In genomic region chr11:50290486-50291225, GRCm38 (mm10) we compare ENCODE assay signal across 8 mouse cellular contexts. TPM values are rescaled to one million over a fixed set of nuclear protein-coding genes. Genes with fewer than 3 reads are reported as not detected.
DNase-seq lines count a peak whose midpoint lies in the region; ATAC-seq and TF ChIP-seq lines count a peak whose summit lies in the region.

No protein-coding gene starts in this region.

- peak overlapping the region; percentile 94 for H3K4me3 ChIP-seq in heart, embryonic 10.5 days
- peak overlapping the region; percentile 92 for H3K4me3 ChIP-seq in heart, postnatal 0 days (ENCODE audit: low read depth, low read length)
- peak overlapping the region; percentile 99 for H3K4me3 ChIP-seq in liver, embryonic 15.5 days (replicated peaks)

- no peak for DNase-seq in heart, embryonic 10.5 days (ENCODE audit: low spot score)
- no peak for DNase-seq in heart, postnatal 4 days
- peak; percentile 48 for DNase-seq in Muller cell, postnatal 12 days (ENCODE audit: inconsistent ontology term)
- DNase-seq in heart, postnatal 0 days (ENCODE audit: low spot score): no peak
- no peak for DNase-seq in B cell, adult 2 months

- H3K9me3 ChIP-seq in heart, embryonic 10.5 days: no peaks in the 10 kb centered on the region
- H3K9me3 ChIP-seq in heart, postnatal 0 days (replicated peaks; ENCODE audit: control insufficient read depth, low read length): no peaks in the 10 kb centered on the region
- H3K9me3 ChIP-seq in liver, embryonic 15.5 days (replicated peaks): no peaks in the 10 kb centered on the region

- TF ChIP-seq EP300 in heart, postnatal 0 days (IDR thresholded peaks at IDR 0.05; ENCODE audit: low read depth): no peak

- H3K4me2 ChIP-seq in heart, postnatal 0 days (ENCODE audit: low read depth, low read length): peak overlapping the region; percentile 67
- peak overlapping the region; percentile 81 for H3K4me2 ChIP-seq in liver, embryonic 15.5 days

- no peak for ATAC-seq in heart, postnatal 0 days (ENCODE audit: insufficient read depth, low read depth)
- no peak for ATAC-seq in liver, embryonic 15.5 days (ENCODE audit: insufficient read depth)
- ATAC-seq in megakaryocyte progenitor cell, adult 5-6 weeks (replicated peaks; ENCODE audit: poor library complexity): no peak
- ATAC-seq in inflammation-experienced regulatory T-cells, adult 6 months: no peak

- H3K36me3 ChIP-seq in heart, embryonic 10.5 days: peaks cover 58% of the 10 kb centered on the region
- peaks cover 11% of the 10 kb centered on the region for H3K36me3 ChIP-seq in heart, postnatal 0 days (replicated peaks; ENCODE audit: control insufficient read depth, insufficient read depth, low read length)
- H3K36me3 ChIP-seq in liver, embryonic 15.5 days (replicated peaks): peaks cover 50% of the 10 kb centered on the region

- peaks cover 24% of the 10 kb centered on the region for H3K4me1 ChIP-seq in heart, embryonic 10.5 days
- peaks cover 29% of the 10 kb centered on the region for H3K4me1 ChIP-seq in heart, postnatal 0 days (ENCODE audit: control insufficient read depth, insufficient read depth)
- peaks cover 46% of the 10 kb centered on the region for H3K4me1 ChIP-seq in liver, embryonic 15.5 days (replicated peaks)

- peak overlapping the region; percentile 98 for H3K9ac ChIP-seq in heart, postnatal 0 days (replicated peaks; ENCODE audit: low read depth, low read length)
- H3K9ac ChIP-seq in liver, embryonic 15.5 days: peak overlapping the region; percentile 98

- no peaks in the 10 kb centered on the region for H3K27me3 ChIP-seq in heart, embryonic 10.5 days (ENCODE audit: insufficient read depth, poor library complexity, severe bottlenecking)
- H3K27me3 ChIP-seq in heart, postnatal 0 days (ENCODE audit: control insufficient read depth, insufficient read depth, low read length): no peaks in the 10 kb centered on the region
- no peaks in the 10 kb centered on the region for H3K27me3 ChIP-seq in liver, embryonic 15.5 days

- TF ChIP-seq CTCF in heart, postnatal 0 days (IDR thresholded peaks at IDR 0.05; ENCODE audit: low read depth): no peak

- 21% methylated on average over 20 of the region's 20 CpGs for WGBS in heart, embryonic 10.5 days
- 10% methylated on average over 20 of the region's 20 CpGs for WGBS in heart, postnatal 0 days
- WGBS in liver, embryonic 15.5 days (ENCODE audit: insufficient replicate concordance): 28% methylated on average over 20 of the region's 20 CpGs

- H3K27ac ChIP-seq in heart, embryonic 10.5 days: peak overlapping the region; percentile 100
- H3K27ac ChIP-seq in heart, postnatal 0 days (ENCODE audit: low read depth): peak overlapping the region; percentile 98
- peak overlapping the region; percentile 96 for H3K27ac ChIP-seq in liver, embryonic 15.5 days (replicated peaks)

RNA-seq across cellular contexts. Expression of gene Maml1, which starts 1.5 kb away (rescaled TPM):
- 3.3 and 4.7 TPM in 2 replicates for polyA plus RNA-seq in heart, embryonic 10.5 days (2016; fragmentation: Nextera tagmentation; extraction: Ambion mirVana)
- 10 to 100 TPM; 19.6 to 20.2 TPM for total RNA-seq in heart, postnatal 4 days (2021)
- total RNA-seq in heart, postnatal 0 days (2014; rRNA removed; ENCODE audit: low replicate concordance): 10.4 and 18.2 TPM in 2 replicates
- polyA plus RNA-seq in heart, postnatal 0 days (2015; fragmentation: Nextera tagmentation; extraction: Ambion mirVana): 1.9 and 2.2 TPM in 2 replicates
- 1.5 and 2.1 TPM in 2 replicates for polyA plus RNA-seq in liver, embryonic 15.5 days (2015; fragmentation: Nextera tagmentation; extraction: Ambion mirVana)
- total RNA-seq in megakaryocyte progenitor cell, adult 5-6 weeks (2015): 14.2 and 15.9 TPM in 2 replicates
- 4.1 and 4.2 TPM in 2 replicates for total RNA-seq in megakaryocyte progenitor cell, adult 5-6 weeks (2017)
- polyA plus RNA-seq in inflammation-experienced regulatory T-cells, adult 6 months (2017; shearing (Covaris generic)): 1 to 10 TPM; 2.9 to 4.9 (median 4.8) TPM

RNA-seq across cellular contexts. Expression of gene Canx, which starts 34.8 kb away (rescaled TPM):
- polyA plus RNA-seq in heart, embryonic 10.5 days (2016; fragmentation: Nextera tagmentation; extraction: Ambion mirVana): 354 and 363 TPM in 2 replicates
- 100 to 1,000 TPM; 322 to 335 TPM for total RNA-seq in heart, postnatal 4 days (2021)
- total RNA-seq in heart, postnatal 0 days (2014; rRNA removed; ENCODE audit: low replicate concordance): 120 and 167 TPM in 2 replicates
- 159 and 168 TPM in 2 replicates for polyA plus RNA-seq in heart, postnatal 0 days (2015; fragmentation: Nextera tagmentation; extraction: Ambion mirVana)
- polyA plus RNA-seq in liver, embryonic 15.5 days (2015; fragmentation: Nextera tagmentation; extraction: Ambion mirVana): 172 and 176 TPM in 2 replicates
- 500 and 518 TPM in 2 replicates for total RNA-seq in megakaryocyte progenitor cell, adult 5-6 weeks (2015)
- 1,173 and 1,480 TPM in 2 replicates for total RNA-seq in megakaryocyte progenitor cell, adult 5-6 weeks (2017)
- polyA plus RNA-seq in inflammation-experienced regulatory T-cells, adult 6 months (2017; shearing (Covaris generic)): 100 to 1,000 TPM; 189 to 258 (median 196) TPM

RNA-seq across cellular contexts. Expression of gene Ltc4s, which starts 52.2 kb away (rescaled TPM):
- polyA plus RNA-seq in heart, embryonic 10.5 days (2016; fragmentation: Nextera tagmentation; extraction: Ambion mirVana): 0.42 and 0.60 TPM in 2 replicates
- total RNA-seq in heart, postnatal 4 days (2021): 1 to 10 TPM; 2.0 to 2.7 TPM
- total RNA-seq in heart, postnatal 0 days (2014; rRNA removed; ENCODE audit: low replicate concordance): 5.1 TPM in 1 of 2 replicates, not detected in the other
- 2.2 TPM in 2 replicates for polyA plus RNA-seq in heart, postnatal 0 days (2015; fragmentation: Nextera tagmentation; extraction: Ambion mirVana)
- polyA plus RNA-seq in liver, embryonic 15.5 days (2015; fragmentation: Nextera tagmentation; extraction: Ambion mirVana): 0.46 and 0.51 TPM in 2 replicates
- 0.74 and 1.1 TPM in 2 replicates for total RNA-seq in megakaryocyte progenitor cell, adult 5-6 weeks (2015)
- total RNA-seq in megakaryocyte progenitor cell, adult 5-6 weeks (2017): 1.4 TPM in 1 of 2 replicates, not detected in the other
- not detected for polyA plus RNA-seq in inflammation-experienced regulatory T-cells, adult 6 months (2017; shearing (Covaris generic))
